Mouse (Mus musculus): ENCODE data around the gene Hydin. TPM values are rescaled to one million over a fixed set of nuclear protein-coding genes. Genes with fewer than 3 reads are reported as not detected.
"Not testable (repeated sequence)": the region's sequence is repeated elsewhere in the genome, so short reads cannot be mapped to it uniquely, and the experiment has no call there.

The Hydin gene
- total and polyA plus RNA-seq, 3 experiments: 0.05 to 0.21 (median 0.10) TPM

- 23% methylated on average over 10 of the region's 10 CpGs for WGBS
- H3K9ac ChIP-seq (ENCODE audit: low read depth, low read length): no peak overlapping the region
- H3K36me3 ChIP-seq (ENCODE audit: control insufficient read depth, insufficient read depth, low read length): no peaks in the 10 kb centered on the region
- no peak overlapping the region for H3K4me3 ChIP-seq
- no peak for DNase-seq
- H3K4me1 ChIP-seq (ENCODE audit: control insufficient read depth, insufficient read depth, low read length): no peaks in the 10 kb centered on the region
- no peak overlapping the region for H3K27ac ChIP-seq
- H3K27me3 ChIP-seq (ENCODE audit: control insufficient read depth, insufficient read depth, low read length): no peaks in the 10 kb centered on the region; the same call in 1 of the 2 replicates
- intact Hi-C loops (cut with DNase I): no loop called here
- TF ChIP-seq POLR2A (IDR thresholded peaks at IDR 0.05; ENCODE audit: insufficient read depth, low read depth, low read length) (no peak), CTCF (IDR thresholded peaks at IDR 0.05) (no peak), EP300 (IDR thresholded peaks at IDR 0.05; ENCODE audit: insufficient read depth, low read depth, low read length) (no peak)
- H3K79me2 ChIP-seq (replicated peaks; ENCODE audit: control insufficient read depth, insufficient read depth, low read length): no peaks in the 10 kb centered on the region
Measured at GRCm38 (mm10) chr8:110502880-110503279, 236.1 kb downstream of the Hydin start.

GRCm38 (mm10) chr8:110508766-110509165 is 242.0 kb downstream of the Hydin start:
- Histone ChIP-seq H3K36me3 (ENCODE audit: control insufficient read depth, insufficient read depth, low read length) (no peaks in the 10 kb centered on the region), H3K79me2 (replicated peaks; ENCODE audit: control insufficient read depth, insufficient read depth, low read length) (no peaks in the 10 kb centered on the region), H3K9ac (ENCODE audit: low read depth, low read length) (no peak overlapping the region), H3K27me3 (ENCODE audit: control insufficient read depth, insufficient read depth, low read length) (no peaks in the 10 kb centered on the region), H3K27ac (peak overlapping the region; percentile 40; the same call in 1 of the 2 replicates), H3K4me3 (no peak overlapping the region), H3K4me1 (ENCODE audit: control insufficient read depth, insufficient read depth, low read length) (no peaks in the 10 kb centered on the region)
- 29% methylated on average over 3 of the region's 3 CpGs for WGBS
- intact Hi-C loops (cut with DNase I): no loop called here
- DNase-seq: peak; percentile 58 to 67
- no peak for TF ChIP-seq CTCF (IDR thresholded peaks at IDR 0.05)
- no peak for TF ChIP-seq POLR2A (IDR thresholded peaks at IDR 0.05; ENCODE audit: insufficient read depth, low read depth, low read length)
- no peak for TF ChIP-seq EP300 (IDR thresholded peaks at IDR 0.05; ENCODE audit: insufficient read depth, low read depth, low read length)

GRCm38 (mm10) chr8:110519790-110520189 is 253.0 kb downstream of the Hydin start:
- no peak for DNase-seq
- TF ChIP-seq POLR2A (IDR thresholded peaks at IDR 0.05; ENCODE audit: insufficient read depth, low read depth, low read length): no peak
- TF ChIP-seq CTCF (IDR thresholded peaks at IDR 0.05): no peak
- TF ChIP-seq EP300 (IDR thresholded peaks at IDR 0.05; ENCODE audit: insufficient read depth, low read depth, low read length): no peak
- no peaks in the 10 kb centered on the region for H3K27me3 ChIP-seq (ENCODE audit: control insufficient read depth, insufficient read depth, low read length)
- no peaks in the 10 kb centered on the region for H3K36me3 ChIP-seq (ENCODE audit: control insufficient read depth, insufficient read depth, low read length)
- 54% methylated on average over 7 of the region's 7 CpGs for WGBS
- H3K4me3 ChIP-seq: no peak overlapping the region
- H3K9ac ChIP-seq (ENCODE audit: low read depth, low read length): no peak overlapping the region
- intact Hi-C loops (cut with DNase I): no loop called here
- no peaks in the 10 kb centered on the region for H3K4me1 ChIP-seq (ENCODE audit: control insufficient read depth, insufficient read depth, low read length)
- H3K27ac ChIP-seq: no peak overlapping the region
- H3K79me2 ChIP-seq (replicated peaks; ENCODE audit: control insufficient read depth, insufficient read depth, low read length): no peaks in the 10 kb centered on the region

GRCm38 (mm10) chr8:110521851-110522250 is 255.1 kb downstream of the Hydin start:
- DNase-seq: no peak

GRCm38 (mm10) chr8:110522495-110522894 is 255.7 kb downstream of the Hydin start:
- DNase-seq; H3K36me3 ChIP-seq (ENCODE audit: control insufficient read depth, insufficient read depth, low read length); H3K9ac ChIP-seq (ENCODE audit: low read depth, low read length); H3K27ac ChIP-seq; H3K79me2 ChIP-seq (replicated peaks; ENCODE audit: control insufficient read depth, insufficient read depth, low read length); intact Hi-C loops (cut with DNase I); H3K4me3 ChIP-seq; H3K4me1 ChIP-seq (ENCODE audit: control insufficient read depth, insufficient read depth, low read length); H3K27me3 ChIP-seq (ENCODE audit: control insufficient read depth, insufficient read depth, low read length): not testable (repeated sequence)
- 91% methylated on average over 7 of the region's 7 CpGs for WGBS

More at GRCm38 (mm10) chr8:110521851-110522250, 255.1 kb downstream of the Hydin start:
- intact Hi-C loops (cut with DNase I): no loop called here
- H3K9ac ChIP-seq (ENCODE audit: low read depth, low read length): no peak overlapping the region
- no peak overlapping the region for H3K4me3 ChIP-seq
- no peaks in the 10 kb centered on the region for H3K4me1 ChIP-seq (ENCODE audit: control insufficient read depth, insufficient read depth, low read length)
- H3K36me3 ChIP-seq (ENCODE audit: control insufficient read depth, insufficient read depth, low read length): no peaks in the 10 kb centered on the region
- H3K79me2 ChIP-seq (replicated peaks; ENCODE audit: control insufficient read depth, insufficient read depth, low read length): no peaks in the 10 kb centered on the region
- H3K27ac ChIP-seq: no peak overlapping the region
- no peaks in the 10 kb centered on the region for H3K27me3 ChIP-seq (ENCODE audit: control insufficient read depth, insufficient read depth, low read length)
- no peak for TF ChIP-seq CTCF (IDR thresholded peaks at IDR 0.05)
- no peak for TF ChIP-seq EP300 (IDR thresholded peaks at IDR 0.05; ENCODE audit: insufficient read depth, low read depth, low read length)
- TF ChIP-seq POLR2A (IDR thresholded peaks at IDR 0.05; ENCODE audit: insufficient read depth, low read depth, low read length): no peak
- WGBS: 89% methylated on average over 12 of the region's 12 CpGs

- Histone ChIP-seq H3K36me3 (ENCODE audit: control insufficient read depth, insufficient read depth, low read length) (no peaks in the 10 kb centered on the region), H3K79me2 (replicated peaks; ENCODE audit: control insufficient read depth, insufficient read depth, low read length) (no peaks in the 10 kb centered on the region), H3K27ac (no peak overlapping the region), H3K9ac (ENCODE audit: low read depth, low read length) (no peak overlapping the region), H3K4me3 (no peak overlapping the region), H3K4me1 (ENCODE audit: control insufficient read depth, insufficient read depth, low read length) (no peaks in the 10 kb centered on the region), H3K27me3 (ENCODE audit: control insufficient read depth, insufficient read depth, low read length) (no peaks in the 10 kb centered on the region)
- intact Hi-C loops (cut with DNase I): no loop called here
- DNase-seq: no peak
- no peak for TF ChIP-seq POLR2A (IDR thresholded peaks at IDR 0.05; ENCODE audit: insufficient read depth, low read depth, low read length)
- no peak for TF ChIP-seq EP300 (IDR thresholded peaks at IDR 0.05; ENCODE audit: insufficient read depth, low read depth, low read length)
- no peak for TF ChIP-seq CTCF (IDR thresholded peaks at IDR 0.05)
- 45% methylated on average over 15 of the region's 15 CpGs for WGBS
Measured at GRCm38 (mm10) chr8:110522985-110523384, 256.2 kb downstream of the Hydin start.
